Mouse (Mus musculus) CH12.LX (cell line): ENCODE measurements at regions not wholly inside any gene's neighbourhood (a gene's known extent, or its start where the extent isn't known, plus 50 kb on each side); places are given as distances from the start of the nearest gene placed in this dataset.

ENCODE experiments used
- DNase-seq: peaks from one replicate; pipeline ENCODE4 v3.0.0-alpha.2; 2013; ENCODE audit errors: extremely low read depth
- H3K27ac ChIP-seq: 2 replicates; pipeline ENCODE4 v1.5.1; 2012; ENCODE audit warnings: low read depth, mild to moderate bottlenecking, control low read depth, moderate library complexity; ENCODE audit not compliant: insufficient read depth
- H3K27me3 ChIP-seq: replicated peaks from 2 replicates; pipeline ENCODE3; 2012; ENCODE audit warnings: inconsistent platforms
- H3K36me3 ChIP-seq, 2 experiments: replicated peaks in 1 of 2; 2 replicates each; pipeline versions ENCODE3 to v1.6.1; 2012; ENCODE audit warnings: inconsistent platforms in 1 of 2, low read length in 1 of 2, mild to moderate bottlenecking in 1 of 2, mixed read lengths in 1 of 2, moderate library complexity in 1 of 2; ENCODE audit not compliant: control insufficient read depth in 1 of 2, insufficient read depth in 1 of 2
- H3K4me1 ChIP-seq, 2 experiments: 2 replicates each; pipeline ENCODE4 v1.6.1; 2012; ENCODE audit warnings: inconsistent platforms in 1 of 2, moderate library complexity in 1 of 2; ENCODE audit not compliant: insufficient read depth in 2 of 2, control insufficient read depth in 1 of 2
- H3K4me2 ChIP-seq: 2 replicates; pipeline ENCODE4 v1.6.1; 2012; ENCODE audit warnings: low read depth, mild to moderate bottlenecking, control low read depth; ENCODE audit not compliant: poor library complexity, insufficient read depth, severe bottlenecking
- H3K4me3 ChIP-seq, 3 experiments: fragments of 150-350 bp in 1 of 3; sonication (generic) in 1 of 3; replicated peaks in 1 of 3; 2 replicates each; pipeline versions ENCODE3 to v1.5.1; 2011 to 2012; ENCODE audit warnings: low read depth in 2 of 3, low read length in 2 of 3, mild to moderate bottlenecking in 2 of 3, moderate library complexity in 2 of 3, control low read depth in 1 of 3, improper control_type of control experiment in 1 of 3, inconsistent platforms in 1 of 3, mixed read lengths in 1 of 3; ENCODE audit not compliant: poor library complexity in 1 of 3
- H3K79me2 ChIP-seq: replicated peaks from 2 replicates; pipeline ENCODE4 v1.6.1; 2012; ENCODE audit warnings: mild to moderate bottlenecking, moderate library complexity; ENCODE audit not compliant: control insufficient read depth, poor library complexity, insufficient read depth, severe bottlenecking; ENCODE audit errors: extremely low read depth
- H3K9ac ChIP-seq: 2 replicates; pipeline ENCODE4 v1.6.1; 2012; ENCODE audit warnings: low read depth, mild to moderate bottlenecking, control low read depth, moderate library complexity; ENCODE audit not compliant: insufficient read depth
- H3K9me3 ChIP-seq: replicated peaks from 2 replicates; pipeline ENCODE3; 2012; ENCODE audit warnings: low read length, inconsistent platforms, mixed read lengths
- BHLHE40 ChIP-seq: IDR thresholded peaks from 2 replicates; pipeline ENCODE4 v1.6.1; 2011; ENCODE audit warnings: mild to moderate bottlenecking, low read depth, low read length, improper control_type of control experiment
- CHD1 ChIP-seq: IDR thresholded peaks from 2 replicates; pipeline ENCODE4 v1.6.1; 2012; ENCODE audit warnings: low read depth, low read length, improper control_type of control experiment, inconsistent platforms
- E2F4 ChIP-seq: IDR thresholded peaks from 2 replicates; pipeline ENCODE4 v1.6.1; 2011; ENCODE audit warnings: low read depth, low read length, improper control_type of control experiment; ENCODE audit not compliant: insufficient replicate concordance
- ETS1 ChIP-seq: conservative IDR thresholded peaks from 2 replicates; pipeline ENCODE4 v1.6.1; 2012; ENCODE audit warnings: low read depth, mild to moderate bottlenecking, inconsistent platforms, low read length, improper control_type of control experiment, moderate library complexity
- GABPA ChIP-seq: IDR thresholded peaks from 2 replicates; pipeline ENCODE4 v1.6.1; 2012; ENCODE audit warnings: low read depth, low read length, improper control_type of control experiment, inconsistent platforms; ENCODE audit not compliant: insufficient replicate concordance
- HCFC1 ChIP-seq: IDR thresholded peaks from 2 replicates; pipeline ENCODE4 v1.6.1; 2012; ENCODE audit warnings: low read depth, mild to moderate bottlenecking, inconsistent platforms, low read length, improper control_type of control experiment
- JUN ChIP-seq: IDR thresholded peaks from 2 replicates; pipeline ENCODE4 v1.6.1; 2011; ENCODE audit warnings: low read depth, mild to moderate bottlenecking, low read length, improper control_type of control experiment, moderate library complexity; ENCODE audit not compliant: insufficient read depth
- KAT2A ChIP-seq: IDR thresholded peaks from 2 replicates; pipeline ENCODE4 v1.6.1; 2012; ENCODE audit warnings: low read length, improper control_type of control experiment, inconsistent platforms; ENCODE audit not compliant: insufficient replicate concordance
- MAFK ChIP-seq: IDR thresholded peaks from 2 replicates; pipeline ENCODE4 v1.6.1; 2011; ENCODE audit warnings: low read length, improper control_type of control experiment; ENCODE audit not compliant: insufficient replicate concordance
- MAZ ChIP-seq: IDR thresholded peaks from 2 replicates; pipeline ENCODE4 v1.6.1; 2012; ENCODE audit warnings: low read depth, mild to moderate bottlenecking, inconsistent platforms, low read length, improper control_type of control experiment, moderate library complexity
- MEF2A ChIP-seq: IDR thresholded peaks from 2 replicates; pipeline ENCODE4 v1.6.1; 2014; ENCODE audit warnings: low read depth, mild to moderate bottlenecking, inconsistent platforms, low read length, improper control_type of control experiment, borderline replicate concordance
- MYC ChIP-seq: IDR thresholded peaks from 2 replicates; pipeline ENCODE4 v1.6.1; 2011; ENCODE audit warnings: low read depth, mild to moderate bottlenecking, improper control_type of control experiment, low read length
- NELFE ChIP-seq: IDR thresholded peaks from 2 replicates; pipeline ENCODE4 v1.6.1; 2011; ENCODE audit warnings: low read depth, low read length, improper control_type of control experiment
- NRF1 ChIP-seq: IDR thresholded peaks from 2 replicates; pipeline ENCODE4 v1.6.1; 2014; ENCODE audit warnings: low read depth, mild to moderate bottlenecking, inconsistent platforms, low read length, improper control_type of control experiment, moderate library complexity
- PAX5 ChIP-seq: IDR thresholded peaks from 2 replicates; pipeline ENCODE4 v1.6.1; 2012; ENCODE audit warnings: low read length, inconsistent platforms, mixed read lengths
- POLR2A ChIP-seq: IDR thresholded peaks from 2 replicates; pipeline ENCODE4 v1.6.1; 2011; ENCODE audit warnings: low read depth, mild to moderate bottlenecking, improper control_type of control experiment, low read length
- POLR2AphosphoS2 ChIP-seq: IDR thresholded peaks from 2 replicates; pipeline ENCODE4 v1.6.1; 2011; ENCODE audit warnings: low read depth, low read length, improper control_type of control experiment
- SIN3A ChIP-seq: IDR thresholded peaks from 2 replicates; pipeline ENCODE4 v1.6.1; 2012; ENCODE audit warnings: low read length, improper control_type of control experiment, inconsistent platforms
- TBP ChIP-seq: conservative IDR thresholded peaks from 2 replicates; pipeline ENCODE4 v1.6.1; 2011; ENCODE audit warnings: low read depth, low read length, improper control_type of control experiment
- TCF12 ChIP-seq: IDR thresholded peaks from 2 replicates; pipeline ENCODE4 v1.6.1; 2014; ENCODE audit warnings: low read depth, mild to moderate bottlenecking, inconsistent platforms, low read length, improper control_type of control experiment
- UBTF ChIP-seq: IDR thresholded peaks from 2 replicates; pipeline ENCODE4 v1.6.1; 2012; ENCODE audit warnings: low read depth, mild to moderate bottlenecking, inconsistent platforms, low read length, improper control_type of control experiment, moderate library complexity
- USF1 ChIP-seq: IDR thresholded peaks from 2 replicates; pipeline ENCODE4 v1.6.1; 2014; ENCODE audit warnings: low read depth, mild to moderate bottlenecking, inconsistent platforms, low read length, improper control_type of control experiment
- dilution Hi-C: fragments of 300-500 bp; cut with MboI; formaldehyde crosslinking; loops from 2 replicates; pipeline ENCODE4 v1.14.3; 2020; ENCODE audit warnings: low sequenced_read_pairs; ENCODE audit not compliant: extremely low pct_unique_long_range_greater_than_20kb, extremely low pct_ligation_motif_present
- in situ Hi-C: fragments of 300-500 bp; cut with MboI; formaldehyde crosslinking; loops from 3 replicates; pipeline ENCODE4 v1.14.3; 2019; ENCODE audit warnings: low sequenced_read_pairs, low pct_ligation_motif_present, low pct_unique_long_range_greater_than_20kb, mixed read lengths

GRCm38 (mm10) chr6:107378489-107378888 is 151.1 kb upstream of the Lrrn1 start:
- DNase-seq = no peak
- no peaks in the 10 kb centered on the region for H3K79me2 ChIP-seq
- no peak overlapping the region for H3K9ac ChIP-seq
- peaks cover 21% of the 10 kb centered on the region for H3K27me3 ChIP-seq
- in situ Hi-C loops (no loop called here), dilution Hi-C loops (no loop called here)
- H3K4me2 ChIP-seq = no peak overlapping the region
- TF ChIP-seq NELFE = no peak
- no peaks in the 10 kb centered on the region for H3K36me3 ChIP-seq
- H3K27ac ChIP-seq = no peak overlapping the region
- no peaks in the 10 kb centered on the region for H3K4me1 ChIP-seq
- H3K9me3 ChIP-seq = no peaks in the 10 kb centered on the region
- H3K4me3 ChIP-seq = no peak overlapping the region

- H3K4me2 ChIP-seq = no peak overlapping the region
- DNase-seq = no peak
- no peaks in the 10 kb centered on the region for H3K4me1 ChIP-seq
- H3K9ac ChIP-seq = no peak overlapping the region
- in situ Hi-C loops (no loop called here), dilution Hi-C loops (no loop called here)
- H3K79me2 ChIP-seq = no peaks in the 10 kb centered on the region
- no peak overlapping the region for H3K4me3 ChIP-seq
- no peaks in the 10 kb centered on the region for H3K36me3 ChIP-seq
- H3K27me3 ChIP-seq = peaks cover 17% of the 10 kb centered on the region
- TF ChIP-seq USF1 (no peak), MAFK (no peak), SIN3A (no peak), MYC (no peak), GABPA (no peak), TBP (no peak), MAZ (no peak), UBTF (no peak), TCF12 (no peak), POLR2AphosphoS2 (no peak), BHLHE40 (no peak), KAT2A (no peak), NRF1 (no peak)
- no peaks in the 10 kb centered on the region for H3K9me3 ChIP-seq
- H3K27ac ChIP-seq = no peak overlapping the region
Observed at GRCm38 (mm10) chr6:107380621-107381020, 148.9 kb upstream of the Lrrn1 start.

GRCm38 (mm10) chr6:107386094-107386678 is 143.4 kb upstream of the Lrrn1 start:
- Histone ChIP-seq H3K36me3 (no peaks in the 10 kb centered on the region), H3K9ac (no peak overlapping the region), H3K4me2 (no peak overlapping the region), H3K9me3 (no peaks in the 10 kb centered on the region), H3K4me3 (no peak overlapping the region), H3K79me2 (no peaks in the 10 kb centered on the region), H3K4me1 (no peaks in the 10 kb centered on the region), H3K27ac (no peak overlapping the region), H3K27me3 (peaks cover 17% of the 10 kb centered on the region)
- no peak for DNase-seq
- dilution Hi-C loops = no loop called here
- no peak for TF ChIP-seq PAX5
- TF ChIP-seq MEF2A = no peak
- TF ChIP-seq POLR2A = no peak
- no peak for TF ChIP-seq JUN
- TF ChIP-seq E2F4 = no peak
- no peak for TF ChIP-seq CHD1
- TF ChIP-seq GABPA = no peak
- TF ChIP-seq USF1 = no peak
- no peak for TF ChIP-seq MYC
- no peak for TF ChIP-seq MAZ
- TF ChIP-seq ETS1 = no peak
- TF ChIP-seq POLR2AphosphoS2 = no peak
- no peak for TF ChIP-seq HCFC1
- no peak for TF ChIP-seq BHLHE40
- in situ Hi-C loops = no loop called here
